Mouse (Mus musculus) liver, embryonic 16.5 days (tissue): ENCODE results near the gene Kri1. TPM values are rescaled to one million over a fixed set of nuclear protein-coding genes. Genes with fewer than 3 reads are reported as not detected.
"Not testable (repeated sequence)": the region's sequence is repeated elsewhere in the genome, so short reads cannot be mapped to it uniquely, and the experiment has no call there.

Source experiments
- ATAC-seq: fragments of 200-750 bp; cut with Nextera tagmentation; 2 replicates; pipeline ENCODE4 v1.8.0; 2017; ENCODE audit warnings: low read depth, mild to moderate bottlenecking, moderate number of reproducible peaks, moderate library complexity
- H3K27ac ChIP-seq: fragments of 300-500 bp; sonication (generic); 2 replicates; pipeline ENCODE4 v1.5.1; 2014; ENCODE audit warnings: mild to moderate bottlenecking, low read length
- H3K27me3 ChIP-seq: fragments of 300-500 bp; sonication (generic); 2 replicates; pipeline ENCODE4 v1.6.1; 2014; ENCODE audit warnings: low read depth, low read length, mixed read lengths; ENCODE audit not compliant: control insufficient read depth, insufficient read depth
- H3K36me3 ChIP-seq: fragments of 300-500 bp; sonication (generic); 2 replicates; pipeline ENCODE4 v1.6.1; 2014; ENCODE audit warnings: mild to moderate bottlenecking; ENCODE audit not compliant: control insufficient read depth, insufficient read depth
- H3K4me1 ChIP-seq: fragments of 300-500 bp; sonication (generic); 2 replicates; pipeline ENCODE4 v1.6.1; 2014; ENCODE audit warnings: low read depth, low read length, mixed read lengths; ENCODE audit not compliant: control insufficient read depth
- H3K4me2 ChIP-seq: fragments of 300-500 bp; sonication (generic); 2 replicates; pipeline ENCODE4 v1.6.1; 2014; ENCODE audit warnings: low read depth, low read length, mixed read lengths
- H3K4me3 ChIP-seq: fragments of 300-500 bp; sonication (generic); 2 replicates; pipeline ENCODE4 v1.5.1; 2014; ENCODE audit warnings: low read depth, mild to moderate bottlenecking, low read length
- H3K9ac ChIP-seq: fragments of 300-500 bp; sonication (generic); 2 replicates; pipeline ENCODE4 v1.6.1; 2014; ENCODE audit warnings: low read depth, low read length
- H3K9me3 ChIP-seq: fragments of 300-500 bp; sonication (generic); replicated peaks from 2 replicates; pipeline ENCODE4 v1.6.1; 2016; ENCODE audit warnings: low read length; ENCODE audit not compliant: control insufficient read depth
- WGBS: fragments of 180-500 bp; shearing (Covaris S2); extraction: QIAGEN DNeasy Blood & Tissue Kit; methylation state at CpG from one replicate; pipeline ENCODE4 v1.1.7; 2014; ENCODE audit not compliant: insufficient replicate concordance; 5-methylcytosine and 5-hydroxymethylcytosine counted together
- polyA plus RNA-seq: library from polyadenylated mRNA; unstranded; fragments of >200 nt; fragmentation: Nextera tagmentation; extraction: Ambion mirVana; gene quantifications from 2 replicates; pipeline ENCODE4 v1.2.1, GENCODE M21; 2015

Kri1 gene
- polyA plus RNA-seq, 1 experiment from 2014 or later = 8.1 TPM

GRCm38 (mm10) chr9:21260491-21261040 is 27.2 kb downstream of the Kri1 start:
- Histone ChIP-seq H3K9me3 (no peaks in the 10 kb centered on the region), H3K27me3 (no peaks in the 10 kb centered on the region), H3K4me3 (no peak overlapping the region), H3K9ac (no peak overlapping the region), H3K27ac (no peak overlapping the region), H3K4me1 (peaks cover 29% of the 10 kb centered on the region), H3K36me3 (no peaks in the 10 kb centered on the region), H3K4me2 (no peak overlapping the region)
- no peak for ATAC-seq
- 55% methylated on average over 6 of the region's 6 CpGs for WGBS

GRCm38 (mm10) chr9:21256349-21256748 is 31.4 kb downstream of the Kri1 start:
- H3K9ac ChIP-seq, H3K9me3 ChIP-seq, H3K4me3 ChIP-seq, ATAC-seq, H3K27me3 ChIP-seq, H3K4me1 ChIP-seq, H3K27ac ChIP-seq, H3K4me2 ChIP-seq, H3K36me3 ChIP-seq: not testable (repeated sequence)
- WGBS = 54% methylated on average over 4 of the region's 4 CpGs

GRCm38 (mm10) chr9:21254690-21255089 is 33.1 kb downstream of the Kri1 start:
- H3K27ac ChIP-seq = no peak overlapping the region
- no peaks in the 10 kb centered on the region for H3K9me3 ChIP-seq
- ATAC-seq = no peak
- no peak overlapping the region for H3K4me2 ChIP-seq
- no peaks in the 10 kb centered on the region for H3K36me3 ChIP-seq
- peaks cover 3% of the 10 kb centered on the region; the same call in 1 of the 2 replicates for H3K4me1 ChIP-seq
- no peak overlapping the region for H3K4me3 ChIP-seq
- H3K27me3 ChIP-seq = peaks cover 25% of the 10 kb centered on the region
- no peak overlapping the region for H3K9ac ChIP-seq

GRCm38 (mm10) chr9:21251116-21251735 is 36.5 kb downstream of the Kri1 start:
- Histone ChIP-seq H3K4me3 (no peak overlapping the region), H3K9me3 (no peaks in the 10 kb centered on the region), H3K9ac (no peak overlapping the region), H3K27ac (no peak overlapping the region), H3K4me2 (no peak overlapping the region), H3K36me3 (no peaks in the 10 kb centered on the region), H3K4me1 (peaks cover 9% of the 10 kb centered on the region; the same call in 1 of the 2 replicates), H3K27me3 (peaks cover 56% of the 10 kb centered on the region)
- no peak for ATAC-seq
- WGBS = 68% methylated on average over 13 of the region's 13 CpGs

- peaks cover 63% of the 10 kb centered on the region for H3K27me3 ChIP-seq
- H3K4me3 ChIP-seq = no peak overlapping the region
- peaks cover 9% of the 10 kb centered on the region; the same call in 1 of the 2 replicates for H3K4me1 ChIP-seq
- no peaks in the 10 kb centered on the region for H3K36me3 ChIP-seq
- no peak overlapping the region for H3K9ac ChIP-seq
- ATAC-seq = no peak
- no peak overlapping the region for H3K4me2 ChIP-seq
- no peaks in the 10 kb centered on the region for H3K9me3 ChIP-seq
- no peak overlapping the region for H3K27ac ChIP-seq
- 29% methylated on average over 2 of the region's 2 CpGs for WGBS
Measured at GRCm38 (mm10) chr9:21250509-21250908, 37.3 kb downstream of the Kri1 start.

GRCm38 (mm10) chr9:21249629-21250508 is 37.9 kb downstream of the Kri1 start:
- Histone ChIP-seq H3K9ac (no peak overlapping the region), H3K27me3 (peaks cover 69% of the 10 kb centered on the region), H3K4me2 (no peak overlapping the region), H3K36me3 (no peaks in the 10 kb centered on the region), H3K27ac (no peak overlapping the region), H3K4me1 (peaks cover 10% of the 10 kb centered on the region), H3K9me3 (no peaks in the 10 kb centered on the region), H3K4me3 (no peak overlapping the region)
- peak; percentile 59 for ATAC-seq
- 24% methylated on average over 17 of the region's 17 CpGs for WGBS

- peak; percentile 40; the same call in 1 of the 2 replicates for ATAC-seq
- no peaks in the 10 kb centered on the region for H3K9me3 ChIP-seq
- H3K4me3 ChIP-seq = peak within 1 kb of the TSS; percentile 40
- H3K36me3 ChIP-seq = no peaks in the 10 kb centered on the region
- H3K4me1 ChIP-seq = peaks cover 19% of the 10 kb centered on the region
- H3K4me2 ChIP-seq = peak within 1 kb of the TSS; percentile 48
- H3K27me3 ChIP-seq = peaks cover 85% of the 10 kb centered on the region
- WGBS = 3% methylated on average over 30 of the region's 30 CpGs
- no peak within 1 kb of the TSS for H3K27ac ChIP-seq
- H3K9ac ChIP-seq = 0 out of 2 replicates have a peak within 1 kb of the TSS, but pooled peaks have one; percentile 33
Measured at GRCm38 (mm10) chr9:21248326-21248725, 39.4 kb downstream of the Kri1 start, which contains the start of gene S1pr5. TSS of gene S1pr5 (minus strand) at chr9:21248443.

GRCm38 (mm10) chr9:21246342-21246741 is 41.4 kb downstream of the Kri1 start:
- H3K9ac ChIP-seq = no peak overlapping the region
- no peak for ATAC-seq
- H3K4me3 ChIP-seq = no peak overlapping the region
- no peaks in the 10 kb centered on the region for H3K36me3 ChIP-seq
- no peaks in the 10 kb centered on the region for H3K9me3 ChIP-seq
- peaks cover 91% of the 10 kb centered on the region for H3K27me3 ChIP-seq
- H3K27ac ChIP-seq = no peak overlapping the region
- WGBS = 87% methylated on average over 1 of the region's 1 CpGs
- H3K4me2 ChIP-seq = no peak overlapping the region
- H3K4me1 ChIP-seq = peaks cover 19% of the 10 kb centered on the region

GRCm38 (mm10) chr9:21245113-21245487 is 42.7 kb downstream of the Kri1 start:
- Histone ChIP-seq H3K36me3 (no peaks in the 10 kb centered on the region), H3K9ac (no peak overlapping the region), H3K4me2 (peak overlapping the region; percentile 60), H3K27ac (no peak overlapping the region), H3K27me3 (peaks cover 78% of the 10 kb centered on the region), H3K4me3 (peak overlapping the region; percentile 46), H3K9me3 (no peaks in the 10 kb centered on the region), H3K4me1 (peaks cover 19% of the 10 kb centered on the region)
- 4% methylated on average over 16 of the region's 16 CpGs for WGBS
- ATAC-seq = no peak
